Mouse (Mus musculus): Measurements from ENCODE around the gene Tdp2.
A peak's percentile ranks its signal among the peaks of the same experiment; 100 is the strongest.

Tdp2 gene

DNA sequence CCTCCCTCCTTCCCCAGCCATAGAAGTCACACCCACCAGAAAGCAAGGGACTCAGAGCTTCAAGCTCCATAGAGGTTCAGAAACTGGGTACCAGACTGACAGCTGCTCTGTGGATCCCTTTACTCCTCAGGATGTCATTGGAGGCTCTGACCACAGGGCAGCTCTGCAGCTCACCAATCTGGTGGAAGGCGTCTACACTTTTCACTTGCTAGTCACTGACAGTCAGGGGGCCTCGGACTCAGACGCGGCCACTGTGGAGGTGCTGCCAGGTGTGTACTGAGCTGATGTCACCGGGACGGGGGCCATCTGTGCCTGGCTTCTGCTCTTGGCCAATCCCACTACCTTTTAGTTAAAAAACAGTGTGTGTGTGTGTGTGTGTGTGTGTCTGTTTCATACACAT is 50.9 kb downstream of the Tdp2 start:
- peak in 1 of 2 experiments; percentile 35 for DNase-seq

DNA sequence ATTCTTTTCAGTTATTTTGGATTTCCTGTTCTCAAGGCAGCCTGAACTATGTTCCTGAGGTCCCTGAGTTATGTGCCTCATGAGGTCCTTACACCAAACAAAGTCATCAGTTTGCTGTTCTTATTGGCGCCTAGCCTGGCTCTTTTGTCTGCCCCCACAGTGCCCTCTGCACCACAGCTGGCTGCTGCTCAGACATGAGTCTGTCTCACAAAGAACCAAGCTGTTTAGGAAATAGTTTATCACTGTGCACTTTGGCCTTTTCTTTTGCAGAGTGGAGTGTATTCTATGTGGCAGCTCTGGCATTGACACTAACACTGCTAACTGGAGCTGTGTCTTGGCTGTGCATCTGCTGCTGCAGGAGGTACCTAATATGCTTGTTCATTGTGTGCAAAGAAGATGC is 58.1 kb downstream of the Tdp2 start:
- no peak for DNase-seq

All from lung, postnatal 4 days (tissue).